Mouse (Mus musculus): ENCODE data around the gene Atp6v0d1. TPM values are rescaled to one million over a fixed set of nuclear protein-coding genes. Genes with fewer than 3 reads are reported as not detected.

Atp6v0d1 gene
- polyA plus RNA-seq, 1 experiment = not detected

GRCm38 (mm10) chr8:105488082-105488481, 77.8 kb downstream of the Atp6v0d1 start:
- H3K4me3 ChIP-seq (ENCODE audit: insufficient read depth, low read depth, low read length) = no peak overlapping the region
- WGBS = 70% methylated on average over 3 of the region's 3 CpGs
- TF ChIP-seq POLR2A (IDR thresholded peaks at IDR 0.05; ENCODE audit: insufficient read depth, low read depth, low read length) (no peak), CTCF (IDR thresholded peaks at IDR 0.05; ENCODE audit: insufficient read depth, low read depth, low read length) (no peak)
- H3K4me1 ChIP-seq (ENCODE audit: control insufficient read depth, insufficient read depth, low read length) = no peaks in the 10 kb centered on the region; the same call in 1 of the 2 replicates
- no peak overlapping the region for H3K27ac ChIP-seq (ENCODE audit: insufficient read depth, low read depth, low read length)

- no peaks in the 10 kb centered on the region; the same call in 1 of the 2 replicates for H3K4me1 ChIP-seq (ENCODE audit: control insufficient read depth, insufficient read depth, low read length)
- H3K27ac ChIP-seq (ENCODE audit: insufficient read depth, low read depth, low read length) = no peak overlapping the region
- TF ChIP-seq POLR2A (IDR thresholded peaks at IDR 0.05; ENCODE audit: insufficient read depth, low read depth, low read length) (no peak), CTCF (IDR thresholded peaks at IDR 0.05; ENCODE audit: insufficient read depth, low read depth, low read length) (peak; percentile 19; the same call in 1 of the 2 replicates)
- 55% methylated on average over 2 of the region's 2 CpGs for WGBS
- no peak overlapping the region for H3K4me3 ChIP-seq (ENCODE audit: insufficient read depth, low read depth, low read length)
Observed at GRCm38 (mm10) chr8:105484392-105484791, 81.5 kb downstream of the Atp6v0d1 start.

GRCm38 (mm10) chr8:105484030-105484368, 81.8 kb downstream of the Atp6v0d1 start:
- H3K27ac ChIP-seq (ENCODE audit: insufficient read depth, low read depth, low read length) = no peak overlapping the region
- H3K4me3 ChIP-seq (ENCODE audit: insufficient read depth, low read depth, low read length) = no peak overlapping the region
- TF ChIP-seq POLR2A (IDR thresholded peaks at IDR 0.05; ENCODE audit: insufficient read depth, low read depth, low read length) = no peak
- H3K4me1 ChIP-seq (ENCODE audit: control insufficient read depth, insufficient read depth, low read length) = no peaks in the 10 kb centered on the region; the same call in 1 of the 2 replicates
- WGBS = 33% methylated on average over 3 of the region's 3 CpGs

- Histone ChIP-seq H3K27ac (ENCODE audit: insufficient read depth, low read depth, low read length) (no peak overlapping the region), H3K4me1 (ENCODE audit: control insufficient read depth, insufficient read depth, low read length) (peaks cover 3% of the 10 kb centered on the region), H3K4me3 (ENCODE audit: insufficient read depth, low read depth, low read length) (no peak overlapping the region)
- TF ChIP-seq POLR2A (IDR thresholded peaks at IDR 0.05; ENCODE audit: insufficient read depth, low read depth, low read length) (no peak), CTCF (IDR thresholded peaks at IDR 0.05; ENCODE audit: insufficient read depth, low read depth, low read length) (no peak)
- WGBS = 62% methylated on average over 14 of the region's 14 CpGs
Observed at GRCm38 (mm10) chr8:105483212-105484029, 82.4 kb downstream of the Atp6v0d1 start.

- WGBS = 93% methylated on average over 8 of the region's 8 CpGs
Observed at GRCm38 (mm10) chr8:105482123-105482522, 83.7 kb downstream of the Atp6v0d1 start.

GRCm38 (mm10) chr8:105481453-105481852, 84.4 kb downstream of the Atp6v0d1 start:
- Histone ChIP-seq H3K4me3 (ENCODE audit: insufficient read depth, low read depth, low read length) (no peak overlapping the region), H3K27ac (ENCODE audit: insufficient read depth, low read depth, low read length) (no peak overlapping the region), H3K4me1 (ENCODE audit: control insufficient read depth, insufficient read depth, low read length) (peaks cover 9% of the 10 kb centered on the region)
- no peak for TF ChIP-seq POLR2A (IDR thresholded peaks at IDR 0.05; ENCODE audit: insufficient read depth, low read depth, low read length)
- TF ChIP-seq CTCF (IDR thresholded peaks at IDR 0.05; ENCODE audit: insufficient read depth, low read depth, low read length) = peak; percentile 30; the same call in 1 of the 2 replicates
- 80% methylated on average over 6 of the region's 6 CpGs for WGBS

More at GRCm38 (mm10) chr8:105482123-105482522, 83.7 kb downstream of the Atp6v0d1 start:
- TF ChIP-seq CTCF (IDR thresholded peaks at IDR 0.05; ENCODE audit: insufficient read depth, low read depth, low read length) = no peak
- peaks cover 4% of the 10 kb centered on the region for H3K4me1 ChIP-seq (ENCODE audit: control insufficient read depth, insufficient read depth, low read length)
- H3K4me3 ChIP-seq (ENCODE audit: insufficient read depth, low read depth, low read length) = no peak overlapping the region
- no peak overlapping the region for H3K27ac ChIP-seq (ENCODE audit: insufficient read depth, low read depth, low read length)

DNA sequence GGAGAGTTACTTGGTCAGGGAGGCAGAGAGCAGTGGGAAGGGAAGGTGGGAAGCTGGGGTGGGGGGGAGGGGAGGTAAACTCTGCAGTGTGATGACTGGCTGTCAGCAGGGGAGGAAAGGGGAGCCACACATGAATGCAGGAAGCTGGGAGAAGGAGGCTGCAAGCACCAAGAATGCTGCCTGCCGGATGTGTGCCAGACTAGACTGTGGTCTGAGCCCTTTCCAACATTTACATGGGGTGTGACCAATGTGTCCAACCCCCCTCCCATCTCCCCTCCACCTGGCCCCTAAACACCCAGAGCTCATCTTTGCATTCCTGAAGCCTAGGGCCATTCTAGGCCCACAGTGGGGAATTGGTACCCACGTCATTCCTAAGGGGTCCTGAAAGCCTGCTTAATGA, 84.8 kb downstream of the Atp6v0d1 start:
- WGBS = 49% methylated on average over 2 of the region's 2 CpGs
- peaks cover 9% of the 10 kb centered on the region for H3K4me1 ChIP-seq (ENCODE audit: control insufficient read depth, insufficient read depth, low read length)
- no peak for TF ChIP-seq POLR2A (IDR thresholded peaks at IDR 0.05; ENCODE audit: insufficient read depth, low read depth, low read length)
- no peak for TF ChIP-seq CTCF (IDR thresholded peaks at IDR 0.05; ENCODE audit: insufficient read depth, low read depth, low read length)
- H3K27ac ChIP-seq (ENCODE audit: insufficient read depth, low read depth, low read length) = no peak overlapping the region
- no peak overlapping the region for H3K4me3 ChIP-seq (ENCODE audit: insufficient read depth, low read depth, low read length)

- no peak for TF ChIP-seq CTCF (IDR thresholded peaks at IDR 0.05; ENCODE audit: insufficient read depth, low read depth, low read length)
- no peak for TF ChIP-seq POLR2A (IDR thresholded peaks at IDR 0.05; ENCODE audit: insufficient read depth, low read depth, low read length)
- no peak overlapping the region for H3K4me3 ChIP-seq (ENCODE audit: insufficient read depth, low read depth, low read length)
- H3K27ac ChIP-seq (ENCODE audit: insufficient read depth, low read depth, low read length) = no peak overlapping the region
- WGBS = 64% methylated on average over 3 of the region's 3 CpGs
- H3K4me1 ChIP-seq (ENCODE audit: control insufficient read depth, insufficient read depth, low read length) = peaks cover 21% of the 10 kb centered on the region; the same call in 1 of the 2 replicates
Observed at GRCm38 (mm10) chr8:105477792-105478191, 88.1 kb downstream of the Atp6v0d1 start.

DNA sequence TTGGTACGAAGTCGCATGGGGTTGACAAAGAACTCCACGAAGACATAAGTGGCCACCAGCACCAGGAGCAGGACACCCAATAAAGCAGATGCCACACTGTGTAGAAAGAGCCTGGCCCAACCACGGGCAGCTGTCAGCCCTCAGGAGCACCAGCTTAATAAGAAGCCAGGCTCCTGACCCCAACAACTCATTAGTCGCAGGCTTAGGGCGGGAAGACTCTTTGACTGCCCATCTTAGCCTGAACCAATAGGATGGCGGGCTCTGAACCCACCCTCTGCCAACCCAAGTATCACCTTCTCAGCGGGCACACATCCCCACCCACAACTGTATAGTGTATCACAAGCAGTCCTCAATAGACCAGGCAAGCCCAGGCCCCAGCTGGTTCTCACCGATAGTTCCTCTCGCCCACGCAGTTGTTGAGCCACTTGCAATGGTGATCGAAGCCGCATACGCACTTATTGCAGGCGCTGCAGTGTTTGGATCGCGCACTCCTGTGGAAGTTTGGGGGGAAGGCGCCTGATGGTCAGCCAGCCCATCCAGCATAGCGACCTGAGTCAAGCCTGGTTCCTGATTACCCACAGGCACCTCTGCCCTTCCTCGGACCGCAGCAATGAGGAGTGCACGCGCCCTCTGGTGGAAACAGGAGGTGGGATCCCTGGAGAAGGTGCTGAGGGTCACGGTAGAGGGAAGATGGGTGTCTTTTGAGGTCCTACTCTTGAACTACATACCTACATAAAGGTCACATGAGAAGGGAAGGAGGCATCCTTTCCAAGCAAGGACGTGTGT, 89.0 kb downstream of the Atp6v0d1 start:
- Histone ChIP-seq H3K4me1 (ENCODE audit: control insufficient read depth, insufficient read depth, low read length) (peaks cover 21% of the 10 kb centered on the region; the same call in 1 of the 2 replicates), H3K27ac (ENCODE audit: insufficient read depth, low read depth, low read length) (no peak overlapping the region), H3K4me3 (ENCODE audit: insufficient read depth, low read depth, low read length) (no peak overlapping the region)
- WGBS = 56% methylated on average over 25 of the region's 25 CpGs
- TF ChIP-seq CTCF (IDR thresholded peaks at IDR 0.05; ENCODE audit: insufficient read depth, low read depth, low read length) (peak; percentile 73), POLR2A (IDR thresholded peaks at IDR 0.05; ENCODE audit: insufficient read depth, low read depth, low read length) (no peak)

All from olfactory bulb, adult 2 months (tissue).